Mouse (Mus musculus) MN1 (cell line): Measurements from ENCODE around the gene Tm2d3.

Experiments
- DNase-seq: peaks from one replicate; pipeline ENCODE4 v3.0.0-alpha.2; 2016; ENCODE audit warnings: low spot score

Tm2d3 gene

GRCm38 (mm10) chr7:65704818-65705242, 13.9 kb downstream of the Tm2d3 start:
- peak; percentile 74 for DNase-seq

GRCm38 (mm10) chr7:65708506-65708905, 17.5 kb downstream of the Tm2d3 start:
- DNase-seq = no peak

GRCm38 (mm10) chr7:65710301-65710700, 19.3 kb downstream of the Tm2d3 start:
- no peak for DNase-seq

DNA sequence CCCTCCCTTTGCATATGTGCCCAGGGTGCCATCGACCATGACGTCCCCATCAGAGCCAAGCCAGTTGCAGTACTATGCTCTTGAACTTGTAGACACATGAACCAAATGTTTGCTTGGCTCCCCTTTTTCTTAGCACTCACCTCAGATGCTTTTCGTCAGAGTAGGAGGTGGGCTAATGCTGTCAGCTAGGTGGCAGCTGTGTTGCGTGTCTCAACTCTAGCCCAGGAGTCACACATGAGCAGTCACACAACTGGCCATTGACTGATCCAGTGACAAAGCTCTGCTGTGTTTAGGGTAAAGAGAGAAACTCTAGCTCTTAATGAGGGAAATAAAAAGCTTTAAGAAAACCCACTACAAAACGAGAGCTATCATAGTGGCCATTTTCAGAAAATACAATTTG, 22.8 kb downstream of the Tm2d3 start:
- DNase-seq = no peak

- peak; percentile 24 for DNase-seq
These were observed 23.3 kb downstream of the Tm2d3 start for GRCm38 (mm10) chr7:65714304-65714703.

DNA sequence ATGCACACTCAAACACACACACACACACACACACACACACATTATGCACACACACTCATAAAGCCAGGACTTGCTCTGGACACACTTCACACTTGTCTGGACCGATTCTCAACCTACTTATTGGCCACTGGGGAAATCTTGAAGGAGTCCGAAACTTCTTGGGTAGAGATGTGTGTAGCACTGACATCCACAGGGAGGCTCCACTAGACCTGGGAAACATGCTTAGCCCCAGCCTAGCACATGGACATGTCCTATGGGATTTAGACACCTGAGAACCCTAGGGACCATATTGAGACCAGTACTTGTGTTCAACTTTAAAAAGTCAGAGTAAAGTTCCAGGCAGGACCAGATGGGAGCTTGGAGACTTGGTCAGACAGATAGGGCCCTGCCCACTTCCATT, 43.1 kb downstream of the Tm2d3 start:
- DNase-seq = peak; percentile 22

DNA sequence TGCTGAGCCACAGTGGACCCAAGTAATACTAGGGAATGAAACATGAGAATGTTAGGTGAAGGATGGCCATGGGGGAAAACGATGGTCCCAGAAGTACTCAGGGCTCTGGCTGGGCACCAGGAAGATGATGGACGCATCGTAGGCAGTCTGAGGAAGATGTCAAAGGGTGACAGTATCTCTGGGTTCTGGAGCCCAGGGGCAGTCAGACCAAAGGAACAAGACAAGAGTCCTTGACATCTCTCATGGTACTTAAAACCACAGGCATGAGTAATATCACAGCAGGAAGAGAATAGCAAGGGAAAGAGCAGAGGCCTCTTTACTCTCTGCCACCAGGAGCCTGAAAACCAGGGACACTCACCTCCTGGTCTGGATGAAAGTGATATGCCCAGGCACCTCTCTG, 44.3 kb downstream of the Tm2d3 start:
- DNase-seq = no peak

- peak; percentile 59 for DNase-seq
These were observed 46.5 kb downstream of the Tm2d3 start for GRCm38 (mm10) chr7:65737286-65738040.

DNA sequence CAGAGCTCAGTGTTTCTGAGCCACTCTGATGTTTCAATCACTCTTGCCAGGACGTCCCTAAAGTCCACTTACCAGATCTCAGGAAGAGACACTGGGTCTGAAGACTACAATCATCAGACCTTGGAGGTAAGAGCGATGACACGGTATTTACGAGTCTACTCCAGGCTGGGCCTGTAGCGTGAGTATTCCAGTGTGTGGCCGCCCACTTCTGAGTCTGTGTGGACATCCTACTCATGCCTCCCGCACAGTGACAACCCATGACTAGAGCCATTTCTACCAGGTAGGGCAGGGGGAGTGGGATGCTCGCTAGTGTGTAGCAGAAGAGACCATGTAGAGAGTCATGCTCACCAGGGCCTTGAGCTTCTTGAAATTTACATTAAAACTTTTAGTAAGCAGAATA, 51.9 kb downstream of the Tm2d3 start:
- DNase-seq = no peak

GRCm38 (mm10) chr7:65747990-65748955, 57.3 kb downstream of the Tm2d3 start:
- DNase-seq = no peak
